Mouse (Mus musculus) ES-Bruce4 (cell line): Measurements from ENCODE around the gene Lsm10.

Source experiments
- EP300 ChIP-seq: IDR thresholded peaks from 2 replicates; pipeline ENCODE4 v1.6.1; 2011; ENCODE audit warnings: low read depth, low read length; ENCODE audit not compliant: insufficient read depth
- POLR2A ChIP-seq: IDR thresholded peaks from one replicate; pipeline ENCODE4 v1.8.1; 2011; ENCODE audit warnings: low read length; ENCODE audit not compliant: insufficient read depth

DNA sequence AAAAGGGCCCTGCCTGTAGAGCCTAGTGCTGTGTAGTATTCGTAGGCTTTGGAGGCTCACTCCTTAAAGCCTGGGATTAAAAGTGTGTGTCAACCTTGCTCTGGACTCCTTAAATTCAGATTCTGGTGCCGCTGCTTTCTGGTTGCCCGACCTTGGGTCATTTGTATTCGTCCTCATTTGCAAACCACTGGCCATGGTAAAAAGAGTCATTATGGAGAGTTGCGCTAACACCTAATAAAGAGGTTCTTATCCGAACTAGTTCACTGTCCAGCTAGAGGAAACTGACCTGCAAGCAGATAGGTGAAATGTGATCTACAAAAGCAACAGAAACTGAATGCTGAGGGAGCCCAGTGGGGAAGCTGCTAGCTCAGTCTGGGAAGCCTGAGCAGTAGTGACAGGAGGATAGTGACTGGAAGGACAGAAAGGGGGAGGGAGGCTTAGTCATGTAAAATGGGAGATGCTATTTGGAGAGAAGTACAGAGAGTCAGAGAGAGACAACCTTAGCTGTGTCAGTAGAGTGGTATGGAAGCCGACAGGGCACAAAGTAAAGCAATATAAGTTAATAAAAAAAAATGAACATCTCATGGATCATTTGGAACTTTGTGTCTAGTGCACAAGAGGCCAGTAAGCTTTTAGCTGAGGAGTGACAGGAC, 8.8 kb downstream of the Lsm10 start:
- TF ChIP-seq EP300, result no peak
- no peak for TF ChIP-seq POLR2A
